Mouse (Mus musculus): Measurements from ENCODE around the gene Hacd1.
A peak's percentile ranks its signal among the peaks of the same experiment; 100 is the strongest.
"Not testable (repeated sequence)": the region's sequence is repeated elsewhere in the genome, so short reads cannot be mapped to it uniquely, and the experiment has no call there.

Hacd1 gene

GRCm38 (mm10) chr2:14055566-14056331 is at the start of gene Hacd1:
TSS of gene Hacd1 (minus strand) at chr2:14056135.
- DNase-seq (ENCODE audit: low spot score), result peak; percentile 83

GRCm38 (mm10) chr2:14103924-14104323 is 48.0 kb upstream of the Hacd1 start:
- DNase-seq (ENCODE audit: low spot score), result no peak

GRCm38 (mm10) chr2:14102603-14103002 is 46.7 kb upstream of the Hacd1 start:
- no peak for DNase-seq (ENCODE audit: low spot score)

GRCm38 (mm10) chr2:14100533-14100932 is 44.6 kb upstream of the Hacd1 start:
- no peak for DNase-seq (ENCODE audit: low spot score)

- DNase-seq (ENCODE audit: low spot score), result not testable (repeated sequence)
These were observed 22.6 kb upstream of the Hacd1 start for GRCm38 (mm10) chr2:14078527-14078926.

- no peak for DNase-seq (ENCODE audit: low spot score)
These were observed 18.4 kb upstream of the Hacd1 start for GRCm38 (mm10) chr2:14074221-14074901.

GRCm38 (mm10) chr2:14073362-14074220 is 17.7 kb upstream of the Hacd1 start, which contains the start of gene Stam:
TSS of gene Stam (plus strand) at chr2:14074098.
- peak; percentile 91 for DNase-seq (ENCODE audit: low spot score)

- DNase-seq (ENCODE audit: low spot score), result no peak
These were observed 17.1 kb upstream of the Hacd1 start for GRCm38 (mm10) chr2:14073008-14073361.

GRCm38 (mm10) chr2:14070466-14070865 is 14.5 kb upstream of the Hacd1 start:
- no peak for DNase-seq (ENCODE audit: low spot score)

- DNase-seq (ENCODE audit: low spot score), result no peak
These were observed 13.1 kb upstream of the Hacd1 start for GRCm38 (mm10) chr2:14069027-14069426.

- no peak for DNase-seq (ENCODE audit: low spot score)
These were observed 10.0 kb upstream of the Hacd1 start for GRCm38 (mm10) chr2:14065704-14066650.

GRCm38 (mm10) chr2:14055168-14055565 is 768 bp downstream of the Hacd1 start:
- peak; percentile 84 for DNase-seq (ENCODE audit: low spot score)

- no peak for DNase-seq (ENCODE audit: low spot score)
These were observed 1.2 kb downstream of the Hacd1 start for GRCm38 (mm10) chr2:14054716-14055115.

- no peak for DNase-seq (ENCODE audit: low spot score)
These were observed 1.8 kb downstream of the Hacd1 start for GRCm38 (mm10) chr2:14054163-14054562.

- DNase-seq (ENCODE audit: low spot score), result no peak
These were observed 2.3 kb downstream of the Hacd1 start for GRCm38 (mm10) chr2:14053618-14054017.

- no peak for DNase-seq (ENCODE audit: low spot score)
These were observed 7.1 kb downstream of the Hacd1 start for GRCm38 (mm10) chr2:14048808-14049207.

GRCm38 (mm10) chr2:14048381-14048780 is 7.6 kb downstream of the Hacd1 start:
- DNase-seq (ENCODE audit: low spot score), result peak; percentile 25

- DNase-seq (ENCODE audit: low spot score), result no peak
These were observed 12.3 kb downstream of the Hacd1 start for GRCm38 (mm10) chr2:14043577-14044170.

GRCm38 (mm10) chr2:14043011-14043410 is 12.9 kb downstream of the Hacd1 start:
- no peak for DNase-seq (ENCODE audit: low spot score)

GRCm38 (mm10) chr2:14041249-14041648 is 14.7 kb downstream of the Hacd1 start:
- DNase-seq (ENCODE audit: low spot score), result no peak

GRCm38 (mm10) chr2:14019228-14019627 is 36.7 kb downstream of the Hacd1 start:
- DNase-seq (ENCODE audit: low spot score), result no peak
